Mouse (Mus musculus): ENCODE measurements at regions not wholly inside any gene's neighbourhood (a gene's known extent, or its start where the extent isn't known, plus 50 kb on each side); places are given as distances from the start of the nearest gene placed in this dataset.

DNA sequence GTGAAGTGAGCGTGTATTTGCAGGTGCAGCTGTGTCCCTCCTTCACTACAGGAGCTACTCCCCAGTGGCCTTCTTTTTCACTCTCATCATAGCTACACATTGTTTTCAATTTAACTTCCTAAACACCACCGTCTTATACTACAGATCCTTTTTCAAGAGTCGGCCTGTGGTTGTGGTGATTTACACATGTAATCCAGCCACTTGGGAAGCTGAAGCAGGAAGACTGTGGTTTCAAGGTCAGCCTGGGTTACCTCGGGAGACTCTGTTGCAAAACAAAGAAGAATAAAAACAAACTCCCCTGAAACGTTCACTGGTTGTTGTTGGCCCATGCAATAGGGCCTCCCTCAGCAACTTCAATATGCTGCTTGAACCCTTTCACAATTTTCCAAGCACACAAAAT, 153.8 kb upstream of the Kcnh8 start:
- no peak overlapping the region for H3K4me2 ChIP-seq (ENCODE audit: low read depth)
- no peak for TF ChIP-seq CTCF (IDR thresholded peaks at IDR 0.05; ENCODE audit: low read depth)
- ATAC-seq (no peak), DNase-seq (no peak)
- no peaks in the 10 kb centered on the region for H3K36me3 ChIP-seq (ENCODE audit: insufficient read depth)
- WGBS, result 74% methylated on average over 5 of the region's 5 CpGs
- H3K27ac ChIP-seq (ENCODE audit: low read depth, low read length), result no peak overlapping the region
- H3K9ac ChIP-seq, result no peak overlapping the region
- no peaks in the 10 kb centered on the region for H3K4me1 ChIP-seq (ENCODE audit: insufficient read depth)
- H3K9me3 ChIP-seq (ENCODE audit: low read length), result no peaks in the 10 kb centered on the region
- H3K27me3 ChIP-seq (ENCODE audit: insufficient read depth, low read length), result no peaks in the 10 kb centered on the region
- no peak overlapping the region for H3K4me3 ChIP-seq (ENCODE audit: low read depth, low read length)

DNA sequence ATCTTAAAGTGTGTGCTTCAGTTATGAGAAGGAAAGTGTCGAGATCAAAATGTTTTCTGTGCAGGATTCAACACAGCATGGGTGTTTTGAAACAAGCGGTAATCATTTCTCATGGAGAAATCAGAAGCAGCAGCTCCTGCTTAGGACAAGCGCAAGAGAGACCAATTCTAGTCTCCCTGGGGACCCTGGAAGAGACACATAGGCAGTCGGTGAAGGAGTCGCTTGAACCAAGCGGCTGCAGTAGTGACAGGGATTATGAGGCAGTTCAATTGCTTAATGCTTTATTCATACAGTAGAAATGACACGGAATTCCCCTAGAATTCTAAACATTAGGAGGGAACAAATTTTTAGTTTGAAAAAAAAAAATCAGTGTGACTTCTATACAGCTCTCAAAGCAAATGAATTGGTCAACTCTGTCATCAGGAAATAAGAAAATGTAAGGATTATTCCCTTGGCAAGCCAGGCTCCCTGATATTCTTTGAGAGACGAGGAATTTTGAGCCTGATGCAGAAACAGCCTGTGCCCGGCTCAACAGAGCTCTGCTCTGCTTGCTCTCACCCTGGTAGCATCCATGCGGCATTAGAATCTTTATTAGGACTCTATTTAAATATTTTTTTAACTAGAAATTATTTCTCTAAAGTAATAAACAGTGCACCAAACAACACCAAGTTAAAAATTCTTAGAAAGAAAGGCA, 143.1 kb upstream of the Kcnh8 start:
- TF ChIP-seq CTCF (IDR thresholded peaks at IDR 0.05; ENCODE audit: low read depth), result no peak
- Histone ChIP-seq H3K9me3 (ENCODE audit: low read length) (no peaks in the 10 kb centered on the region), H3K4me2 (ENCODE audit: low read depth) (peak overlapping the region; percentile 19), H3K36me3 (ENCODE audit: insufficient read depth) (no peaks in the 10 kb centered on the region), H3K27me3 (ENCODE audit: insufficient read depth, low read length) (no peaks in the 10 kb centered on the region), H3K4me1 (ENCODE audit: insufficient read depth) (peaks cover 6% of the 10 kb centered on the region; the same call in 1 of the 2 replicates), H3K9ac (no peak overlapping the region), H3K4me3 (ENCODE audit: low read depth, low read length) (no peak overlapping the region), H3K27ac (ENCODE audit: low read depth, low read length) (no peak overlapping the region)
- peak; percentile 25 for DNase-seq
- 27% methylated on average over 10 of the region's 10 CpGs for WGBS
- ATAC-seq, result no peak

DNA sequence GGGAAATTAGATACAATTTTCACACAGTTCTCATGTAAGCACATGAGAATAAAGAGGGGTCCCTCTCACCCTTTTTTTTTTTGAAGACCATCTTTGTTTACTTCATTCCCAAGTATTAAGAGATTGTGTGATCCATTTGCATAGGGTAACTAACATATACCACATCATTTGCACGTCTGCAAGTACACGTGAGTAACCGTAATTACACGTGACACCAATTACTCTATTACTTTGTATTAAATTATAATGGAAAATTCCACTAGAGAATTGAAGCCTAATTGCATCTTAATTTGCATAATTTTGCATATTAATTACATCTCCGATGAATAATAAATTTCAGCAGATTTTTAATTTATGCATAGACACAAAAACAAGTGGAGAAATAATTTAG, 142.5 kb upstream of the Kcnh8 start:
- no peaks in the 10 kb centered on the region for H3K36me3 ChIP-seq (ENCODE audit: insufficient read depth)
- WGBS, result 30% methylated on average over 5 of the region's 5 CpGs

DNA sequence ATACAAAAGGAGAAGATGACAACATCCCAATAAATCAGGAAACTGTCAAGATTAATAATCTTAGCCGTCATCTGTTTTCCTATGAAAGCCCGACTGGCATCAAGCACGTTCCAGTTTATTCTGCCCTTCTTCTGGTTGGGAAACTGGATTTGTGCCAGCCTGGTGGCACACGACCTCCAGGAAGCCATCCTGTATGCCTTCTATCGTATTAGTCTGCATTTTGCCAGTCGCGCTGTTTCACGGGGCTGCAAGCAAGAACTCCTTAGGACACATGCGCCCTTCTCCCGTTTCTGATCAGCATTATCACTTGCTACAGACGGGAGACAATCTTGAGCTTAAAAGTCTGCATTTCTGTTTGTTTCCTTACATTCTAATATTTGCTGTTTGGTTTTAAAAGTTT, 141.2 kb upstream of the Kcnh8 start:
- ATAC-seq (0 out of 2 replicates have a peak, but pooled peaks have one; percentile 34), DNase-seq (no peak)
- TF ChIP-seq CTCF (IDR thresholded peaks at IDR 0.05; ENCODE audit: low read depth), result no peak
- Histone ChIP-seq H3K27me3 (ENCODE audit: insufficient read depth, low read length) (no peaks in the 10 kb centered on the region), H3K4me1 (ENCODE audit: insufficient read depth) (peaks cover 6% of the 10 kb centered on the region; the same call in 1 of the 2 replicates), H3K4me2 (ENCODE audit: low read depth) (no peak overlapping the region), H3K36me3 (ENCODE audit: insufficient read depth) (no peaks in the 10 kb centered on the region), H3K4me3 (ENCODE audit: low read depth, low read length) (no peak overlapping the region), H3K27ac (ENCODE audit: low read depth, low read length) (no peak overlapping the region), H3K9me3 (ENCODE audit: low read length) (no peaks in the 10 kb centered on the region), H3K9ac (peak overlapping the region; percentile 35)
- 31% methylated on average over 11 of the region's 11 CpGs for WGBS

More for the DNA sequence above, 142.5 kb upstream of the Kcnh8 start:
- no peak overlapping the region for H3K9ac ChIP-seq
- H3K4me2 ChIP-seq (ENCODE audit: low read depth), result no peak overlapping the region
- ATAC-seq (no peak), DNase-seq (no peak)
- H3K27ac ChIP-seq (ENCODE audit: low read depth, low read length), result no peak overlapping the region
- peaks cover 6% of the 10 kb centered on the region; the same call in 1 of the 2 replicates for H3K4me1 ChIP-seq (ENCODE audit: insufficient read depth)
- no peak overlapping the region for H3K4me3 ChIP-seq (ENCODE audit: low read depth, low read length)
- no peaks in the 10 kb centered on the region for H3K9me3 ChIP-seq (ENCODE audit: low read length)
- H3K27me3 ChIP-seq (ENCODE audit: insufficient read depth, low read length), result no peaks in the 10 kb centered on the region
- TF ChIP-seq CTCF (IDR thresholded peaks at IDR 0.05; ENCODE audit: low read depth), result no peak

DNA sequence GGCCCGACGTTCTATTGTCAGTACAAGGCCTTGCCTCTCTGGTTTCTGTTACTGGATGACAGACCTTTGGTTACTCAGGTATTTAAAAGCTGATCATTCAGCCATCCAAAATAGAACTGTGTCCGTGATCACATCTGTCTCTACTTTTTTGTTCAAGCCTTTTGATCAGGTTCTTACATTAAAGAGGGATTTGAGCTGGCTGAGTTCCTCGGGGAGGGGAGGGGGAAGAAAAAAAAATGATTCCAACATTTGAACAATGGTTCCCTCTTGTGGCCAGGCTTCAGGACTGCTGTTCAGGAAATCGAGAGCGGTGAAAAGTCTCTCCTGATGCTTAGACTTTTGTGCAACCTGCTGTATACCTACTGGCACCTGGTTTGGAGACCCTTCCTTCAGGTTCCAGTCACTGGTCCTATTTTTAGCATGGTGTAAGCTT, 140.8 kb upstream of the Kcnh8 start:
- Histone ChIP-seq H3K36me3 (ENCODE audit: insufficient read depth) (no peaks in the 10 kb centered on the region), H3K4me3 (ENCODE audit: low read depth, low read length) (no peak overlapping the region), H3K4me1 (ENCODE audit: insufficient read depth) (peaks cover 6% of the 10 kb centered on the region; the same call in 1 of the 2 replicates), H3K9me3 (ENCODE audit: low read length) (no peaks in the 10 kb centered on the region), H3K9ac (peak overlapping the region; percentile 35; the same call in 1 of the 2 replicates), H3K27ac (ENCODE audit: low read depth, low read length) (no peak overlapping the region), H3K27me3 (ENCODE audit: insufficient read depth, low read length) (no peaks in the 10 kb centered on the region), H3K4me2 (ENCODE audit: low read depth) (no peak overlapping the region)
- TF ChIP-seq CTCF (IDR thresholded peaks at IDR 0.05; ENCODE audit: low read depth), result peak; percentile 84
- 13% methylated on average over 6 of the region's 6 CpGs for WGBS
- peak; percentile 89 for DNase-seq
- peak; percentile 77 for ATAC-seq

DNA sequence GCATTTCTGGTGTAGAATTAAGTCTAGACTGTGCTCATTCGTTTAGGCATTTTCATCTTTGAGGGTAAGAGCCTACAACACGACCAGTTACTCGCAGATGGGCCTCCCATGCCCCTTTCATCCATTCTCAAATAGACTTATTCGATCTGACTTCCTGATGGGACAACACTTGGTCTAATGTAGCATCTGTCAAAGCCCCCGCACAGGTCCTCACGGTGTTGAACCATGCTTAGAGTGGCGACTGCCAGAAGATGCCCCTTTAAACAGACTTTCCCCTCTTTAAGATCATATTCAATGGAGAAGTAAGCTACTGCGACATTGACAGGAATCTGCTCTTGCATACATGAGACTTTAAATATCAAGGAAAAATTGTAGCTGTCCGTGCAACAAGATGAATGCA, 140.1 kb upstream of the Kcnh8 start:
- no peak overlapping the region for H3K4me2 ChIP-seq (ENCODE audit: low read depth)
- no peak for DNase-seq
- no peaks in the 10 kb centered on the region for H3K27me3 ChIP-seq (ENCODE audit: insufficient read depth, low read length)
- no peak overlapping the region for H3K4me3 ChIP-seq (ENCODE audit: low read depth, low read length)
- H3K9me3 ChIP-seq (ENCODE audit: low read length), result no peaks in the 10 kb centered on the region
- no peaks in the 10 kb centered on the region for H3K36me3 ChIP-seq (ENCODE audit: insufficient read depth)
- peak overlapping the region; percentile 21; the same call in 1 of the 2 replicates for H3K27ac ChIP-seq (ENCODE audit: low read depth, low read length)
- TF ChIP-seq CTCF (IDR thresholded peaks at IDR 0.05; ENCODE audit: low read depth), result no peak
- peaks cover 6% of the 10 kb centered on the region; the same call in 1 of the 2 replicates for H3K4me1 ChIP-seq (ENCODE audit: insufficient read depth)
- H3K9ac ChIP-seq, result no peak overlapping the region
- 0 out of 2 replicates have a peak, but pooled peaks have one; percentile 6 for ATAC-seq
- whole genome bisulfite sequencing, result 74% methylated on average over 9 of the region's 9 CpGs

DNA sequence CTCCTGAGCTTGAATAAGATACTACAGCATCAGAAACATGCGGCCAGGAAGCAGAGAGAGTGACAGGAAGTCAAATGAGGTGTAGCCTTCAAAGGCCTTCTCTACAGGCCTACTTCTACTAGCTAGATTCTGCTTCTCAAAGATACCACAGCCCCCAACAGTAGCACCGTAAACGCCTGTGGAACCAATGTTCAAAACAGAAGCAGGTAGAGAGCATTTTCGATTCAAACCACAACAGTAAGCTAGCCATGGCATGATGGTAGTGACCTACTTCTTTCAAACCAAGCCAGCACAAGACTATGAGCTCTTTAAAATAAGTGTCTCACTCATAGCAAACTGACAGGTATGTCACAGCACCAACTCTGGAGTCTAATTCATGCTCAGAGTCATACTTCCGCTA, 134.0 kb upstream of the Kcnh8 start:
- no peak for TF ChIP-seq CTCF (IDR thresholded peaks at IDR 0.05; ENCODE audit: low read depth)
- Histone ChIP-seq H3K4me2 (ENCODE audit: low read depth) (no peak overlapping the region), H3K9ac (no peak overlapping the region), H3K4me3 (ENCODE audit: low read depth, low read length) (no peak overlapping the region), H3K27ac (ENCODE audit: low read depth, low read length) (no peak overlapping the region), H3K9me3 (ENCODE audit: low read length) (no peaks in the 10 kb centered on the region), H3K4me1 (ENCODE audit: insufficient read depth) (no peaks in the 10 kb centered on the region), H3K36me3 (ENCODE audit: insufficient read depth) (no peaks in the 10 kb centered on the region), H3K27me3 (ENCODE audit: insufficient read depth, low read length) (no peaks in the 10 kb centered on the region)
- WGBS, result 94% methylated on average over 5 of the region's 5 CpGs
- DNase-seq, result no peak
- ATAC-seq, result no peak
